Mouse (Mus musculus) T-helper 2 cell (primary cell): ENCODE measurements around the gene Adam26a.
"Not testable (repeated sequence)": the region's sequence is repeated elsewhere in the genome, so short reads cannot be mapped to it uniquely, and the experiment has no call there.

Experiments
- in situ Hi-C: fragments of 300-600 bp; cut with MboI, MseI; formaldehyde crosslinking; loops from one replicate; pipeline ENCODE4 v1.15.1; 2025; ENCODE audit warnings: high pct_unique_total_duplicates

The Adam26a gene

GRCm38 (mm10) chr8:43576607-43577006, at the start of gene Adam26a:
Gene Adam26a (minus strand): TSS chr8:43576707.
- in situ Hi-C loops: not testable (repeated sequence)

GRCm38 (mm10) chr8:43616046-43616445, 39.5 kb upstream of the Adam26a start:
- in situ Hi-C loops: no loop called here

GRCm38 (mm10) chr8:43603657-43604056, 27.1 kb upstream of the Adam26a start:
- in situ Hi-C loops: not testable (repeated sequence)

- in situ Hi-C loops: not testable (repeated sequence)
These were observed 26.7 kb upstream of the Adam26a start for GRCm38 (mm10) chr8:43603166-43603565.

- in situ Hi-C loops: not testable (repeated sequence)
These were observed 48.5 kb downstream of the Adam26a start, which contains the start of gene Adam26b for GRCm38 (mm10) chr8:43528006-43528405. Gene Adam26b (minus strand): TSS chr8:43528106.
